Mouse (Mus musculus) adrenal gland, postnatal 14 days (tissue): Measurements from ENCODE around the gene Dscam. TPM values are rescaled to one million over a fixed set of nuclear protein-coding genes. Genes with fewer than 3 reads are reported as not detected.
"Not testable (repeated sequence)": the region's sequence is repeated elsewhere in the genome, so short reads cannot be mapped to it uniquely, and the experiment has no call there.

Source experiments
- DNase-seq: peaks from one replicate; pipeline ENCODE4 v3.0.0; 2021; ENCODE audit warnings: mixed read lengths
- total RNA-seq: library from RNA; stranded (reverse); gene quantifications from 2 replicates; pipeline ENCODE4 v1.2.3, GENCODE M21; 2021

Gene Dscam
- total RNA-seq, 1 experiment from 2014 or later, result 0.07 TPM

DNA sequence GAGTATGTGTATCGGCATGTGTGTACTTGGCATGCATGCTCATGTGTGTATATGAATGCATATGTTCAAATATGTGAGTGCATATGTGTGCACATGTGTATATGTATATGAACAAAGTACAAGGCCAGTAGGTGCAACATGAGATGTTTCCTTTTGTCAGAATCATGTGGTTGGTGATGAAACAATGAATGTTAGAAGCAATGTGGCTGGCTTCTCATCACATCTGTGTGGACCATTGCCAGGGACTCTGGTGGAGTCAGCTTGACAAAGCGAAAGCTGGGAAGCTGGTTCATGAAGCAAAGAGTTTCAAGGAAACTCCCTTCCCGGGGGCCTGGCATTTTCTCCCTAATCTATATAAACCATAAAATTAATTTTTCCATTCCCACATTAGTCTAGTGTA, 286.0 kb downstream of the Dscam start:
- not testable (repeated sequence) for DNase-seq

DNA sequence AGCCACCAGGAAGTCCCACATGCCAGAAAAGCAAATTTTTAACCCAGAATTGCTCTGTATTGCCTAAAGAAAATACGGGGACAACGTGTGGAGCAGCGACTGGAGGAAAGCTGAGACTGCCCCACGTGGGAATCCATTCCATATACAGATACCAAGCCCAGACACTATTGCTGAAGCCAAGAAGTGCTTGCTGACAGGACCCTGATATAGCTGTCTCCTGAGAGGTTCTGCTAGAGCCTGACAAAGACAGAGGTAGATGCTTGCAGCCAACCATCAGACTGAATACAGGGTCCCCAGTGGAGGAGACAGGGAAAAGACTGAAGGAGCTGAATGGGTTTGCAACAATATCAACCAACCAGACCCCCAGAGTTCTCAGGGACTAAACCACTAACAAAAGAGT, 293.3 kb downstream of the Dscam start:
- DNase-seq, result no peak

DNA sequence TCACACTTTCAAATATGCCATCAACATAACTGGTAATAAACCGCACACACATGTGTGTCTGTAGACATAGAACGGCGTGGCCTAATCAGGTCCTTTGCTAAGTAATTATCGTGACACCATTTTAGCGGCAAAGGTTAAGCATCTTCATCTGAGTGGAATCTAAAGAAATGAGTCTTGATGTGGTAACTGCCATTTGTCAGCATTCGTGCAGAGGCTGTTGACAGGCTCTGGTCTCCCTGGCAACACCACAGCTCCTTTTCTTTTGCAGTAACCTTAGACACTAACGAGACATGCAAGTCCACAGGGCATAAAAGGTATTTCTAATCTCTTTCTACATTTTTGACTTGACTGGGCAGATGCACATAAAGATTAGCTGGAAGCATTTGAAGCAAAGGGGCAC, 297.8 kb downstream of the Dscam start:
- no peak for DNase-seq

DNA sequence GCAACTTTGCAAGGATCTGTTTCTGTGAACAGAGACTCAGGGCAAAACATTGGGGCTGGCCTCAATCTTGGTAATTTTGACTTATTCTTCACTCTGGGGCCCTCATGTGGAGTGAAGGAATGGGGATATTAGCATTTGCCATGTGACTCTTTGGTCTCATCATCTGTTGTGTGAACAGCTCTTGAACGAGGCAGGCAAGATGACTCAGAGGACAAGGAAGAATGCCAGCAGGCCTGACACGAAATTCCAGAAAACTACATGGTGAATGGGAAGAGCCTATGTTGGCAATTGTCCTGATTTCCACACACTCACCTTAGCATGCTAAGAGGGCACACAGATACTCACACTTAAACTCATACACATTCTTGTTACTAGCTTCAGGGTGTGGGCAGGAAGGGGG, 313.0 kb downstream of the Dscam start:
- peak; percentile 52 for DNase-seq

DNA sequence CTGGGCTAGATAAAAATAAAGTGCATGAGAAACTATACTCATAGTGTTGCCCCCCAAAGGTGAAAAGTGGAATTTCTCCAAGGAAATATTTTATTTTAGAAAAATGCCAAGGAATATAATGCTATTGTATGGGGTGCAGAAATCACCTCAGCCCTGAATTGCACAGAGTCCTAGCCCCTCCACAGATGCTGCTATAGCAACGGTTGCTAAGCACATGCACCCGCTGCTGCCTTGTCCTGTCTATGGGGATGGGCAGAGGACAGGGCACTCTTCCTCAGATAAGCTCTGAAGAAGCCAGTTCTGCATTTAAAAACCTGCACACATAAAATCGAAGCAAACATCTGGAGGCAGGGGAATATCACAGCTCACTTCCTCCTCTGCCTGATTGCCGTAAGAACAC, 315.5 kb downstream of the Dscam start:
- no peak for DNase-seq

DNA sequence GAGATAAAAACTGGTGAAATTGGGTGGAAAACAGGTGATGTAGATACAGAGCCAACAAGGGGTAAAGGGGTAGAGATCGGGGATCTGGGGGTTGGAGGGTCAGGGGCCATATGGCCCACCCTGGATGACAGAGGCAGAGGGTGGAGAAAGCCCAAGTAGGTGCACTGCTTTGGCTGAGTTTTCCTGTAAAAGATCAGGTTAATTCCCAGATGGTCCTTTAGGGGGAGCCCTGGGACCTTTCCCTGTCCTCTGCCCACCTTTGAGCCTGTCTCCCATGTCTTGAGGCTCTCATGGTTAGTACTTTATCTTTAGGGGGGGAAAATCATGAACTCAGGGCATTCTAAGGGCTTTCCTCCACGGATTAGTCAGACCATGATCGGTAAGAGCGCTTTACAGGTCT, 318.2 kb downstream of the Dscam start:
- peak; percentile 59 for DNase-seq

DNA sequence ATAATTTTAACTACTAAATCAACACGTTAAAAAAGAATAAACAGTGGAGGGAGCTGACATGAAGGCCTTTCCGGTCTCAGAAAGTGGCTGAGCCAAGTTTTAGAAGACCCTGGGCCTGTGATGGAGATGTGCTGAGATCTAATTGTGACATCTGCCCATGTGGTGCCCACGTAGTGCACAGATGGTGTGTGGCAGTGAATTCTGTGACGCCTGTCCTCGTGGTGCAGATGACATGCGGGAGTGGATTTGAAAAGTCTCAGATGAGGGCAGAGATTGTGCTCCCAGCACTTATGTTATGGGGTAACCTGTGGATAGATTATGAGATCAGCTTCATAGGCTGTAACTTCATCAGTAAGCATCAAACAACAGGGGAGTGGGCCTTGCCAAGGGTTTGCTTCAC, 321.6 kb downstream of the Dscam start:
- no peak for DNase-seq

DNA sequence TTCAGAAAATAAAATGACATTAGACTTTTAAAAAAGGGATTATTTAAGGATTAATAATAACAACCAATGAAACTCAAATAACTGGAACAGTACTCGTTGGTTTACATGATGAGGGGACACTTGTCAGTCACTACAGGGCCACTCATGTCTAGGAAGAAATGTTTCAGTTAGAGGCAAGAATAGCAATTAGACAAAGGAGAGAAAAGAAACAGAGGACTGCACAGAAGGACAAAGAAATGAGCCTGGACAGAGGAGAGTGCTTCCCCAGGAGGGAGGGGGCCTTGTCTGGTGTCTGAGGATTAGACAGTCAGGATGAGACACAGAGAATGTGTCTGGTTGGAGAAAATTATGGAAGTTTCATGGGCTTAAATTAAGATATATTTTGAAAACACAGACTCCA, 324.0 kb downstream of the Dscam start:
- DNase-seq, result no peak

DNA sequence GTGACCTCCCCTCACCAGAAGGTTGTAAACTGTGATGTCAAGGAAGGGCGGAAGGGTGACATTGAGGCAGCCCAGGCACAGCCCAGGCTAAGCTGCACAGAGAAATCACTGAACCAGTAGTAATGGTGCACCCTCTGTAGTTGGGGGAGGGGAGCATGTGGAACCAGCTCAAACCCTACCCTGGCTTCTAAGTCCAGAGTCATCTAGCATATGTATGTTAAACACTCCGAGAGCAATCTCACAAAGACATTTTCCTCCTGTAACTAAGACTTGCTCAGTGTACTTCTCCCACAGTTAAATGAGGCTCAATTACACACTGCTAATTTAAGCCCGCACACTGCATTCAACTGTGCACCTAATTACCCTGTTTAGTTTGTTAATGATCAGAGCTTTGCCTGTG, 324.4 kb downstream of the Dscam start:
- DNase-seq, result no peak

DNA sequence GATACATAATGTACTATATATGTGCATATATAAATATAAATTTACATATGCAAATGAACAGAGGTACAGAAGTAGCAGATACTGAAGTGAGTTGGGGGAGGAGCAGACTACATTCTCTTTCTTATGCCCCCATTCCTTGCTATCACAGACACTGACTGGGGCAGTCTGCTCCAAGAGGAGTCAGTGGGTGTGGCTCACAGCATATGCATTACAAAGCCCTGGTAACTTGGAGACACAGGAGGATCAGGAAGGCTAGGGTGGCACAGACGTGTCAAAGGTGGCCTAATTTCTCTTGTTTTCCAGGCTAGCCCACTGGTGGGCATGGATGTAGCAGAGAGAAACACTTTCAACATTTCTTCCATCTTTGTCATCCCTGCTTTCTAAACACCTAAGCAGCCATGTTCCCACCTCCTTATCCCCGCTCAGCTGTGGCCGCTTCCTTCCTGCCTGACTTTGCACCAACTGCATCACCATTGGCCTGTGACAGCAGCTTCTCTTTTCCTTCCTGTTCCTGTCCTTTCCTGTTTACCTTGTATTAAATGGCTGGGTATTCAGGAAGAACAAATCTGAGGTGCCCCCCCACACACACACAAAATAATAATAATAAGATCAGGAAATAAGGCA, 325.0 kb downstream of the Dscam start:
- DNase-seq, result no peak

DNA sequence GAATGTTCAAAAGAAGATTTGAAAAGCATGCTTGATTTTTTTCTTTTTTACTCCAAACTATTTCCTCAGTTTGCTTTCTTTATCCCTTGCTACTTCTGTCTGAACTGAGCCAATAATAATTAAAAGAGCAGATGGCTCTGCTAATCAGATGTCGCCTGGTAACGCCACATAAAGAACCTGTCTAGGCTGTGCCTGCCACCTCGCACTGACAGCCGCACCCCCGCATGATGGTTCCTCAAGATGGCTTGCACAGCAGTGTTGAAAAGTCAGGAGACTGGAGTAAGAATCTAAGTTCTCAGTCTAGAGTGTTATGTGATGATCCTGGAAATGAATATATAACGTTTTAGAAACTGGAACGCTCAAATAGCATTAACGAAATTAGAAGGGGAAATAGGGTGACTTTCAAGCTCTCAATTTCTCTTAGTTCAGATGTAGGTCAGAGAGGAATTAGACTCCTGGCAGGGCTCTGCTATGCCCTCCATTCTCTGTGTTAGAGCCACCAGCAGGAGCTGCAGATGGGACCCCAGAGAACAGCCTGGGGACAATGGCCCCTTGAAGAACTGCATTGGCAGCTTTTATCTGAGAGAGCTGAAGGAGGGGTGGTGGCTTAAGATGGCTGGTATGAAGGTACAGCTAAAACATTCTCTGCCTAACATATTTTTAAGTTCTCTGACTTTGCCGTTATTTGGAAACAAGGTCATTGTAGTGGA, 326.7 kb downstream of the Dscam start:
- no peak for DNase-seq

DNA sequence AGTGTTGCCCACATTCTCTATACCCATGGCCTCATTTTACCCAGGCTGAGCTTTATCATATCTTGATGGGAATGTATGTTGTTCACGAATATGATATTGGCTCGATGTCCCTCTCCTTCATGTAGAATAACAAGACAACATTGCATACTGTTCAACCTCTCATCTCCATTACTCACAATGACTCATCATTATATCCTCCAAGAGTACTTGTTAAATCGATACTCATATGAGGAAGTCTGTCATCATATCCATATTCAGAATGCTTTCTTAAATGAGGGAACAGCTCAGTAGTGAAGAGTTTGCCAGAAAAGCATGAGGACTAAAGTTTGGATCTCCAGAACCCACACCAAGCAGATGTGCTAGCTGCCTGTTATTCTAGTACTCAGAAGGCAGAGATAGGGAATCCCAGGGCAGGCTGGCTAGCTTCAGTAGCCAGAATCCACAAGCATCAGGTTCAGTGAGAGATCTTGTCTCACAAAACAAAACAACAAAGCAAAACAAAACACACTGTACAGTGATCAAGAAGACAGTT, 327.7 kb downstream of the Dscam start:
- no peak for DNase-seq

DNA sequence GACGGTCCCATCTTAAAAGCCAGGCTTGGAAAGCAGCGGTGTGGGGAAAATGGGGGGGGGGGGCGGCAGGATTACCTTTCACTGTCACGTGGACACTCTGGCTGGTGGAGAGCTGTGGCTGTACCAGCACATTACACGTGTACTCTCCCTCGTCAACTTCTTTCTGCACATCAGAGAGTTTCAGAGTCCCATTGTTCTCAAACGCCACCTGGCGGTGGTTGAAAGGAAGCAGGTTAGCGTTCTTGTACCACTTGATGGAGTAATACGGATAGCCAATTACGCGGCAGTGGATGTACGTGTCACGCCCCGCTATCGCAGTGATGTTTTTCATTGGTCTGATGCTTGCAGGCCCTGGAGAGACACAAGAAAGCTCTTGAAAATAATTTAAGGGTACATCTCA, 350.9 kb downstream of the Dscam start:
- DNase-seq, result peak; percentile 82

DNA sequence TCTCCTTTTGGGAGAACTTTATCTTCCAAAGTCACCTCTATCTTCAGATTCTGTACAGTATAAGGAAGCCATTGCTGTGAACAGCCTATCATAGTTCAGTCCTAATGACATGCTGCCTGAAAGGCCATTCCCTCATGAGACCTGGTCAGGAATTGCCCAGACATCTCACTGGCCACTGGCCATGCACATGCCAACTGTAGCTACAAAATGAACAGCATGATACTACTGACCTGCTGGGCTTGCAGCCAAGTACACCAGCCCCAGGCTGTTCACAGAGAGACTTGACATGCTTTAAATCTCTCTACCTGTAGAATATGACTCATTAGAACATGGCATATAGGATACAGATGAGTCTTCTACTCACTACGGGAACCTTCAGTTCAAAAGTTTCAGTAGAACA, 364.3 kb downstream of the Dscam start:
- DNase-seq, result peak; percentile 14

DNA sequence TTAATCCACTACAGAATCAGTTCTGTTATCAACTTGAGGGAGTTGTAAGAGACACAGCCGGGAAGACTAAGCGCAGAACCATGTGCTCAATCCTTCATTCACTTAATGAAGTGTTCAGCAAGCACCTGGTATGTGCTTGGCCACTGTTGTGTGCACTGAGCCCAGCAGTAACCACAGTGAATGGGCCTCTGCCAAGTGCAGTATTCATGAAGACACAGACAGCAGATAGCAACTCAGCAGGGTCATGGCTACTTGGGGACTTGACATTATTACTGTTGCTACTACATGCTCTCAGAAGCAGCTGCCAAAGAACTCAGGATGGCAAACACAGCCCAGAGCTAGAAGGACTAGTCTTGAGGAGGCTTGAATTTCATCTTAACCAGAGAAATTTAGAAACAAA, 367.9 kb downstream of the Dscam start:
- peak; percentile 25 for DNase-seq

DNA sequence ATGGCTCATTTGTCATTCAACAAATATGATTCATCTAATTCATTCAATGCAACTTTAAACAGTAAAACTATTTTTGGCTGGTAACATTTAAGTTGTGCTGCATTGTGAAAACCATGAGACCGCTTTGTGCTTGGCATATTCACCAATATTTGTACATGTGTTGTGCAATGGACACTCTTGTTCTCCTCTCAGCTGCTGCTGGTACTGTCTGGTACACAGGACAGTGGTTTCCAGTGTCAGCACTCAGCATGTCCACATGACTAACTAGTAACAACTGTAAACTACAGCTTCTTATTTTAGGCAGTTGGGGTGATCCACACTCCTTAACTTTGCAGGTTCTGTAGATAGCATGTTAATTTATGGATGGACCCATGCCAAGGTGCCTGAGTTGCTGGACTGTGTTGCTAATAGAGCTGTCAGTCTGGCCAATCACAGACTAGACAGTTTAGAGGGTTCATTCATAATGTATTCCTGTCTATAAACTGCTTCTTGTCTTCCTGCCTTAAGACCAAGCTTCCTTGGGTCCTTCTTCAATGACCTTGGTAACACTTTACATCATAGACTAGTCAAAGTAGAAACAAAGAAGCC, 368.8 kb downstream of the Dscam start:
- DNase-seq, result no peak

DNA sequence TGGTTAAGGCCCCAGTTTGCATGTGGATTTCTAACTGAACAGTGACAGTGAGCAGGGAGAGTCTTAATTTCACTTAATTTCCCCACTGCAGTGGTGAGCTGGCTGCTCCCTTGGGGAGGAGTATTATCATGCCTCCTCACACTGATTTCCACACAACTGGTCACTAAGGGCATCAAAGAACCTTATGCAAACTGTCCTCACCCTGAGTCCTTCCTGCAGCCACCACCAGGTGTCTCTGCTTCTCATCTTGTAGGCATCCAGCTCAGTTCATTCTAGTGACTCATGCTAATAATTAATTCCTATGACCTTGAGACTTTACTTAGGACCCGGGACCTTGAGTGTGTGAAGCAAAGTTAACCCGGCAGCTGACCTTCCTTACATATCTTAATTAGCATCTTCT, 375.1 kb downstream of the Dscam start:
- DNase-seq, result peak; percentile 55

DNA sequence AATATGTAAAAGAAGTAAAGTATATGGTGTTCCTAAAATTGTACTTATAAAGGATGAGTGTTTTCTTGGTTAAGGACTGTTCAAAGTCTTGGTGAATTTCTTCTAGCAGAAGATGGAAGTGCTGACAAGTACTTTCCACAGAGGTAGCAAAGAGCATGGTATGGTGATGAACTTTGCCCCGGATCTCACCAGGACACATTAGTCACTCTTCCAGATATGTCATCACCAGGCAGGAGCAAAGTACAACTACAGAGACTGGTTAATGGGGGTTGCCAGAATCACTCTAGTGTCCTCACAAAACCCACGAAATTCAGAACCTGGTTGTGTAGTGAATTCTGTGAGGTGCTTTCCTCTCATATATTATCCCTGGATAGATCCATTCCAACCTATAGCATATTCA, 379.2 kb downstream of the Dscam start:
- DNase-seq, result no peak

DNA sequence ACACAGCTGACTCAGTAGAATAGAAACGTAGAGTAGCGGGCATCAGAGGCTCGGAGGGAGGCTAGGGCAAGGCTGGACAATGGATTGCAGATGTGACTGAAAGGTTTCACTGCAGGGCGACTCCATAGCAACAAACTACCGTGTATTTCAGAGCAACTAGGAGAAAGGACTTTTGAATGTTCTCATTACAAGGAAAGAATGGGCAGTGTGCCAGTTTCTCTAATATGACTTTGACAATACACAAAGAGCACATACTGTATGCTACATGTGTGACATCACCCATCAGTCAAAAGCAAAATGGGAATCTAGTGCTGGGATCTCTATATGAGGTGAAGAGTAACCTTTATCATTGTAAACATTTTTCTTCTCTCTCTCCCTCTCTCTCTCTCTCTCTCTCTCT, 382.3 kb downstream of the Dscam start:
- DNase-seq, result no peak

DNA sequence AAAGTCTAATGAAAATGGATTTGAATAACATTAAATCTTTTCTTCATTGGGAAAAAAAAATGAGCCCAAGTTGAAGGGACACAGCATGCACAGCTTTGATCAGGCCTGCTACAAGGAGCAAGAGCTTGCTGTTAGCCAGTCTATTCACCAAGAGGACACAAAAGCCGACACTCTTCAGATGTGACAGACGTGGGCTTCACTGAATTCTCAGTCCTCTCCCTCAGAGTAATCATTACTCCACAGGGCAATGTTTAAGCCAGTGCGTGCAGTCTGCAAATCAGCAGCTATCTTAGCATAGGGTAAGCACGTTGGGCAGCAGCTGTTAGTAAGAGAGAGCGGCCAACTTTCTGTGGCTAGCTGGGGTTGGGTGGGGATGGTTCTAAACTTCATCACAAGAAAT, 391.5 kb downstream of the Dscam start:
- no peak for DNase-seq

DNA sequence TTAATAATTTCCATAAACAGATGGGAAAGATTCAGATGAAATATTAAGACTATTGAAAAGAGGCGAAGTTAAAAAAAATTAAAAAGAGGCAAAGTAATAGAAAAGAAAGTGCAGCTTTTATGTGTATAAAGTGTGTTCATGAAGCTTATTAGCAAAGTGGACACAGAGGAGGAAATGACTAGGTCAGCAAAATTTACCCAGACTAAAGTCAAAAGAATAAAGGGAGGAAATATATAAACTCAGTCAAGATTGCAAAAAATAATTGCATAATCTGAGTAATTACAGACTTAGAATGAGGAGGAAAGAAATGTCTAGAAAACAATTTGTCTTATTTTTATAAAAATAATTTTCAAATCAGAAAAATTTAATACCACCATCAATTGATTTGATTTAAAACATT, 396.3 kb downstream of the Dscam start:
- DNase-seq, result no peak

DNA sequence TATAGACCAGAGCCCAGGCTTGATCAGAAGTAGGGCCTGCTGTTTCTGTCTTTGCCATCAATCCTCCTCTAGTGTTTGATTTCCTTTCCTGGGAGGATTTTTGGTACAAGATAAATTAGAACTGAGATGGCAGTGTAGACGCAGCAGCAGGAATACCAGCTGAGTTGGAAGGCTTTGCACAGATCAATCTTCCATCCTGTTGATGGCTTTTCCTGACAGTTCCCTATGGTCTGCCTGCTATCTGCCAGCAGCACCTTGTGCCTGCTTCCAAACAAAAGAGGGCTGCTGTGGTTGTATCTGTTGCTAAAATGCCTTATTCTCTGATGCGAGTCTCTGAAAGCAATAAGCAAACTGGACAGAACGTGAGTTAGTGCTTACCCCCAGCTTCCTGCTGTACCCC, 402.6 kb downstream of the Dscam start:
- no peak for DNase-seq

DNA sequence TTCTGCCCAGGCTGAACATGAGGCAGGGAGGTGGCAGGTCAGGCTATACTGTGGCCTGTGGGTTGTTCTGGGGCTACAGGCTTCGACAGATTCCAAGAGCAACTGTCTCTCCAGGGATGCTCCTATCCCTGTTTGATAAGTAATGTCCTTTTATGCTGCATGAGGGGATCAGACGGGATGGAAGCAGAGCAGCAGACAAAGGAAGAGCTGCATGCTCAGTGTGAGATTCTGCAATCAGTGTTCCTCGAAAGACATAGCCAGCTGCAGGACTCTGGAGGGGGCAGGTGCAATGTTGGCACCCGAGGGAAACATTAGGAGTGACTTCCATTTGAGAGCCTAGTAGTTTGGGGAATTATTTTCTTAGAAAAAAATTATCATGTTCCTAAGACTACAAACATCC, 403.0 kb downstream of the Dscam start:
- DNase-seq, result no peak

DNA sequence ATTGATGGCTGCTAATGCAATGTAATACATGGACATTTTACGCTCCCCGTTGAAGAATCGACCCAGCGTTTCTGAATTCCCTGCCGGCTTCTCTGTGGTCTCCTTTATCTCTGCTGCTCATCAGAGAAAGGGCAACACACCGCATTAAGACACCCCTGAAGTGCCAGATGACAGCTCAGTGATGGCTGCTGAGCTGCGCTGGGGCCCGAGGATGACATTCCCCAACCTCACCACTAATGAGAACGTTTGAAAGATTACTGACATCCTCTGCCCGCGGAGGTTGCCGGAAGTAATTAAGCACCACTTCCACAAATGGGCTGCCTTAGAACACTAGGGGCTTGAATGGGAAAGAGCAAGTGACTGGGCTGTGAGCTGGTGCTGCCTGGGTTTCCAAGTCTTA, 409.3 kb downstream of the Dscam start:
- no peak for DNase-seq
